Mouse (Mus musculus) intestine, embryonic 15.5 days (tissue): ENCODE results near the gene Fn3krp. TPM values are rescaled to one million over a fixed set of nuclear protein-coding genes. Genes with fewer than 3 reads are reported as not detected.
A peak's percentile ranks its signal among the peaks of the same experiment; 100 is the strongest.

ENCODE experiments used
- ATAC-seq: fragments of 200-750 bp; cut with Nextera tagmentation; 2 replicates; pipeline ENCODE4 v1.8.0; 2017; ENCODE audit warnings: moderate TSS enrichment, moderate library complexity
- H3K27ac ChIP-seq: fragments of 300-500 bp; sonication (generic); 2 replicates; pipeline ENCODE4 v1.5.1; 2015; ENCODE audit warnings: mild to moderate bottlenecking, inconsistent platforms
- H3K27me3 ChIP-seq: fragments of 300-500 bp; sonication (generic); replicated peaks from 2 replicates; pipeline ENCODE4 v1.6.1; 2015; ENCODE audit warnings: inconsistent platforms
- H3K36me3 ChIP-seq: fragments of 300-500 bp; sonication (generic); 2 replicates; pipeline ENCODE4 v1.6.1; 2015; ENCODE audit warnings: inconsistent platforms
- H3K4me1 ChIP-seq: fragments of 300-500 bp; sonication (generic); replicated peaks from 2 replicates; pipeline ENCODE4 v1.6.1; 2015; ENCODE audit warnings: inconsistent platforms
- H3K4me2 ChIP-seq: fragments of 300-500 bp; sonication (generic); replicated peaks from 2 replicates; pipeline ENCODE4 v1.6.1; 2015; ENCODE audit warnings: mild to moderate bottlenecking, inconsistent platforms
- H3K4me3 ChIP-seq: fragments of 300-500 bp; sonication (generic); replicated peaks from 2 replicates; pipeline ENCODE4 v1.5.1; 2015; ENCODE audit warnings: inconsistent platforms
- H3K9ac ChIP-seq: fragments of 300-500 bp; sonication (generic); 2 replicates; pipeline ENCODE4 v1.6.1; 2015; ENCODE audit warnings: inconsistent platforms
- H3K9me3 ChIP-seq: fragments of 300-500 bp; sonication (generic); 2 replicates; pipeline ENCODE4 v1.6.1; 2016; ENCODE audit warnings: inconsistent platforms
- WGBS: fragments of 180-500 bp; shearing (Covaris S2); methylation state at CpG from one replicate; pipeline ENCODE4 v1.1.7; 2015; 5-methylcytosine and 5-hydroxymethylcytosine counted together
- polyA plus RNA-seq: library from polyadenylated mRNA; unstranded; fragments of >200 nt; fragmentation: Nextera tagmentation; extraction: Ambion mirVana; gene quantifications from 2 replicates; pipeline ENCODE4 v1.2.1, GENCODE M21; 2015

Fn3krp gene
- polyA plus RNA-seq, 1 experiment from 2014 or later = 7.1 TPM

- no peaks in the 10 kb centered on the region for H3K27me3 ChIP-seq
- no peak overlapping the region for H3K4me2 ChIP-seq
- H3K36me3 ChIP-seq = no peaks in the 10 kb centered on the region
- 0 out of 2 replicates have a peak, but pooled peaks cover 5% of the 10 kb centered on the region for H3K4me1 ChIP-seq
- no peak overlapping the region for H3K9ac ChIP-seq
- ATAC-seq = no peak
- H3K4me3 ChIP-seq = no peak overlapping the region
- H3K27ac ChIP-seq = no peak overlapping the region
- WGBS = 62% methylated on average over 2 of the region's 2 CpGs
- H3K9me3 ChIP-seq = no peaks in the 10 kb centered on the region
These were observed 2.3 kb upstream of the Fn3krp start for GRCm38 (mm10) chr11:121418932-121419331.

- Histone ChIP-seq H3K4me3 (peak overlapping the region; percentile 66; the same call in 1 of the 2 replicates), H3K4me2 (peak overlapping the region; percentile 92), H3K27me3 (no peaks in the 10 kb centered on the region), H3K9me3 (no peaks in the 10 kb centered on the region), H3K36me3 (no peaks in the 10 kb centered on the region), H3K4me1 (0 out of 2 replicates have a peak, but pooled peaks cover 5% of the 10 kb centered on the region), H3K9ac (no peak overlapping the region), H3K27ac (no peak overlapping the region)
- ATAC-seq = no peak
- 51% methylated on average over 5 of the region's 5 CpGs for WGBS
These were observed 822 bp upstream of the Fn3krp start for GRCm38 (mm10) chr11:121420379-121420778.

GRCm38 (mm10) chr11:121421553-121422173 is 462 bp downstream of the Fn3krp start:
- ATAC-seq = peak; percentile 78

GRCm38 (mm10) chr11:121433397-121433796 is 12.2 kb downstream of the Fn3krp start:
- Histone ChIP-seq H3K4me1 (no peaks in the 10 kb centered on the region), H3K27me3 (no peaks in the 10 kb centered on the region), H3K9ac (no peak overlapping the region), H3K36me3 (no peaks in the 10 kb centered on the region), H3K4me2 (no peak overlapping the region), H3K27ac (no peak overlapping the region), H3K9me3 (no peaks in the 10 kb centered on the region), H3K4me3 (no peak overlapping the region)
- ATAC-seq = peak; percentile 44; the same call in 1 of the 2 replicates
- WGBS = 74% methylated on average over 4 of the region's 4 CpGs

More at GRCm38 (mm10) chr11:121421553-121422173, 462 bp downstream of the Fn3krp start:
- 0 out of 2 replicates have a peak, but pooled peaks cover 5% of the 10 kb centered on the region for H3K4me1 ChIP-seq
- no peaks in the 10 kb centered on the region for H3K27me3 ChIP-seq
- no peak overlapping the region for H3K27ac ChIP-seq
- H3K9ac ChIP-seq = peak overlapping the region; percentile 81
- no peaks in the 10 kb centered on the region for H3K9me3 ChIP-seq
- peak overlapping the region; percentile 66 for H3K4me3 ChIP-seq
- no peaks in the 10 kb centered on the region for H3K36me3 ChIP-seq
- under 1% methylated on average over 28 of the region's 28 CpGs for WGBS
- peak overlapping the region; percentile 92 for H3K4me2 ChIP-seq

DNA sequence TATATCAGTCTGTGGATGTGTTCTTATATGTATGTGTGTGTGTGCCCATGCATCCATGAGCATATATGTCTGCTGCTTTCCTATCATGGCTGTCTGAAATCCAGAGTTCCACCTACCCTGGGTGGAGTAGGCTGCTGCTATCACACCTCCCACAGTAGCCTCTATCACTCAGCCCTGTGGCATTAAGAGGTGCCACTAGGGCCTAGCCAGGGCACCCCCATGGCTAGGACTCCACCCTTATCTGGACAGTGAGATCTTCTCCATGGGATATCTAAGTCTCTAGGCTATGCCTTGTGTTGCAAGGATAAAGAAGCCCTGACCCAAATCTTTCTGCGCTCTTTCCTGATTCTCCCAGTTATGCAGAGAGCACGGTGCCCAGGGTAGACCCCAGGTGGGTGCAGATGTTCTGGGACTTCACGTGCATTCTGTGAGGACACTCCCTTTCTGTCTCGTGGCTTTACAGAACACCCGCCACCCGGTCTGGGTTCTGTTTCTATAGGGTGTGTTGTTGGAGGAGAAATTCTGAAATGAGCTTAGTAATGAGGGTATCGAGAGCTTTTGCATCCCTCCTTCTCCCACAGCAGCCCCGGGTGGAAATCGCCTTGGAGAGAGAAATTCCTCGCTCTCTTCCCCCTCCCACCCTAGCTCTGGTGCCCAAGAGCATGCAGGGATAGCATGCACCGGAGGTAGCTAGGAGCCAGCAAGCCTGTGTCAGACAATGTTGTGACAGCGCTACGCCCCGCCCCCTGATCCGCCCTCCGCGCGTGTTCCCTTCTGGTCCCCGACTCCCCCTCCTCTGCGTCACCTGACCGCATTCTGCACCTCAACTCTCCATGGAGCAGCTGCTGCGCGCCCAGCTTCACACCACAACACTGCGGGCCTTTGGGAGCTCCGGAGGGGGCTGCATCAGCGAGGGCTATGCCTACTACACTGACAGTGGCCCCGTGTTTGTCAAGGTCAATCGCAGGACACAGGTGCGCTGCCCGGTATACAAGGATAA is 13.3 kb downstream of the Fn3krp start, which contains the start of gene Fn3k:
Gene Fn3k (plus strand): TSS at position 758 of the 1,000 bp plus-strand sequence.
- peak; percentile 93 for ATAC-seq
- no peaks in the 10 kb centered on the region for H3K9me3 ChIP-seq
- H3K36me3 ChIP-seq = no peaks in the 10 kb centered on the region
- H3K27me3 ChIP-seq = no peaks in the 10 kb centered on the region
- H3K4me3 ChIP-seq = peak within 1 kb of the TSS; percentile 40
- H3K4me2 ChIP-seq = peak within 1 kb of the TSS; percentile 91
- 5% methylated on average over 30 of the region's 30 CpGs for WGBS
- H3K9ac ChIP-seq = peak within 1 kb of the TSS; percentile 36; the same call in 1 of the 2 replicates
- 0 out of 2 replicates have a peak within 1 kb of the TSS, but pooled peaks have one; percentile 27 for H3K27ac ChIP-seq
- no peaks in the 10 kb centered on the region for H3K4me1 ChIP-seq

DNA sequence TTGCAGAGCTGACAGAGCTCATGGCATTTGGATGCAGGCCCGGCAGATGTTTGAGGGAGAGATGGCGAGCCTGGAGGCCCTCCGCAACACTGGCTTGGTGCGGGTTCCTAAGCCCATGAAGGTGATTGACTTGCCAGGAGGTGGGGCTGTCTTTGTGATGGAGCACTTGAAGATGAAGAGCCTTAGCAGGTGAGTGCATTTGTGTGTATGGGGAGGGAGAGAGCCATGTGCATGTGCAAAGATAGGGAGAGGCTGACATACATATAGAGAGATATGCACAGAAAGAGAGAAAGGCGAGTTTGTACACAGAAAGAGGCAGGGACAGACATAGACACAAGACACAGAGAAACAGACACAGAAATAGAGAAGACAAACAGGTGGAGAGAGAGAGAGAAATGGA is 16.0 kb downstream of the Fn3krp start:
- H3K36me3 ChIP-seq = no peaks in the 10 kb centered on the region
- WGBS = 76% methylated on average over 5 of the region's 5 CpGs

GRCm38 (mm10) chr11:121439686-121440292 is 18.6 kb downstream of the Fn3krp start:
- 0 out of 2 replicates have a peak, but pooled peaks cover 3% of the 10 kb centered on the region for H3K27me3 ChIP-seq
- no peaks in the 10 kb centered on the region for H3K9me3 ChIP-seq
- no peak overlapping the region for H3K4me3 ChIP-seq
- no peak for ATAC-seq
- WGBS = 63% methylated on average over 5 of the region's 5 CpGs
- H3K4me1 ChIP-seq = no peaks in the 10 kb centered on the region
- no peak overlapping the region for H3K9ac ChIP-seq
- H3K36me3 ChIP-seq = no peaks in the 10 kb centered on the region
- H3K27ac ChIP-seq = no peak overlapping the region
- H3K4me2 ChIP-seq = no peak overlapping the region

More for the DNA sequence above, 16.0 kb downstream of the Fn3krp start:
- H3K4me2 ChIP-seq = no peak overlapping the region
- H3K27ac ChIP-seq = no peak overlapping the region
- ATAC-seq = no peak
- H3K27me3 ChIP-seq = no peaks in the 10 kb centered on the region
- no peaks in the 10 kb centered on the region for H3K4me1 ChIP-seq
- H3K9me3 ChIP-seq = no peaks in the 10 kb centered on the region
- H3K9ac ChIP-seq = no peak overlapping the region
- H3K4me3 ChIP-seq = no peak overlapping the region

- Histone ChIP-seq H3K27ac (no peak overlapping the region), H3K9me3 (no peaks in the 10 kb centered on the region), H3K27me3 (0 out of 2 replicates have a peak, but pooled peaks cover 3% of the 10 kb centered on the region), H3K9ac (no peak overlapping the region), H3K36me3 (no peaks in the 10 kb centered on the region), H3K4me3 (no peak overlapping the region), H3K4me2 (no peak overlapping the region), H3K4me1 (no peaks in the 10 kb centered on the region)
- 87% methylated on average over 4 of the region's 4 CpGs for WGBS
- ATAC-seq = no peak
These were observed 20.5 kb downstream of the Fn3krp start for GRCm38 (mm10) chr11:121441653-121442052.

GRCm38 (mm10) chr11:121442076-121442475 is 20.9 kb downstream of the Fn3krp start:
- no peaks in the 10 kb centered on the region for H3K4me1 ChIP-seq
- H3K27me3 ChIP-seq = 0 out of 2 replicates have a peak, but pooled peaks cover 3% of the 10 kb centered on the region
- H3K9ac ChIP-seq = no peak overlapping the region
- H3K36me3 ChIP-seq = no peaks in the 10 kb centered on the region
- H3K27ac ChIP-seq = no peak overlapping the region
- no peak overlapping the region for H3K4me3 ChIP-seq
- ATAC-seq = no peak
- no peaks in the 10 kb centered on the region for H3K9me3 ChIP-seq
- WGBS = 53% methylated on average over 2 of the region's 2 CpGs
- no peak overlapping the region for H3K4me2 ChIP-seq

- ATAC-seq = peak; percentile 22
- peak overlapping the region; percentile 75 for H3K4me2 ChIP-seq
- 0 out of 2 replicates have a peak overlapping the region, but pooled peaks have one; percentile 23 for H3K9ac ChIP-seq
- peaks cover 6% of the 10 kb centered on the region; the same call in 1 of the 2 replicates for H3K4me1 ChIP-seq
- peak overlapping the region; percentile 74 for H3K4me3 ChIP-seq
- H3K9me3 ChIP-seq = no peaks in the 10 kb centered on the region
- no peaks in the 10 kb centered on the region for H3K27me3 ChIP-seq
- WGBS = 22% methylated on average over 9 of the region's 9 CpGs
- H3K36me3 ChIP-seq = no peaks in the 10 kb centered on the region
- H3K27ac ChIP-seq = no peak overlapping the region
These were observed 30.1 kb downstream of the Fn3krp start for GRCm38 (mm10) chr11:121451216-121451726.

- Histone ChIP-seq H3K4me2 (peak within 1 kb of the TSS; percentile 75), H3K36me3 (no peaks in the 10 kb centered on the region), H3K27ac (peak within 1 kb of the TSS; percentile 62), H3K4me1 (peaks cover 6% of the 10 kb centered on the region; the same call in 1 of the 2 replicates), H3K27me3 (no peaks in the 10 kb centered on the region), H3K4me3 (peak within 1 kb of the TSS; percentile 74), H3K9ac (peak within 1 kb of the TSS; percentile 65), H3K9me3 (no peaks in the 10 kb centered on the region)
- WGBS = under 1% methylated on average over 58 of the region's 58 CpGs
- peak; percentile 97 for ATAC-seq
These were observed 30.8 kb downstream of the Fn3krp start, which contains the start of gene Tbcd for GRCm38 (mm10) chr11:121451753-121452635. Tbcd (plus strand) TSS chr11:121451949.
